ENCODE assay signal across 8 mouse cellular contexts in genomic region chr4:97773791-97774190, GRCm38 (mm10). TPM values are rescaled to one million over a fixed set of nuclear protein-coding genes. Genes with fewer than 3 reads are reported as not detected.
A peak's percentile ranks its signal among the peaks of the same experiment; 100 is the strongest.
DNase-seq lines count a peak whose midpoint lies in the region; ATAC-seq and TF ChIP-seq lines count a peak whose summit lies in the region.

No protein-coding gene starts in this region.

- no peak overlapping the region for H3K9ac ChIP-seq in kidney, embryonic 15.5 days
- no peak overlapping the region for H3K9ac ChIP-seq in intestine, postnatal 0 days (ENCODE audit: low read depth, low read length)

- H3ac ChIP-seq in myocyte (ENCODE audit: control insufficient read depth, insufficient read length) = no peak overlapping the region

- H3K27ac ChIP-seq in kidney, embryonic 15.5 days = peak overlapping the region; percentile 68
- peak overlapping the region; percentile 91; the same call in 1 of the 2 replicates for H3K27ac ChIP-seq in forebrain, embryonic 10.5 days
- H3K27ac ChIP-seq in intestine, postnatal 0 days (ENCODE audit: low read depth, low read length) = no peak overlapping the region; the same call in 1 of the 2 replicates

- H3K4me2 ChIP-seq in kidney, embryonic 15.5 days = peak overlapping the region; percentile 63
- peak overlapping the region; percentile 69 for H3K4me2 ChIP-seq in intestine, postnatal 0 days (replicated peaks; ENCODE audit: low read depth)
- peak overlapping the region; percentile 89 for H3K4me2 ChIP-seq in myocyte (ENCODE audit: low read depth)

- TF ChIP-seq POLR2A in myocyte (IDR thresholded peaks at IDR 0.05; ENCODE audit: insufficient read length, low read depth) = no peak

- no peak for ATAC-seq in kidney, embryonic 15.5 days (replicated peaks; ENCODE audit: low FRiP score)
- no peak for ATAC-seq in intestine, postnatal 0 days
- ATAC-seq in inflammation-experienced regulatory T-cells, adult 6 months = no peak

- 59% methylated on average over 2 of the region's 2 CpGs for WGBS in kidney, embryonic 15.5 days
- WGBS in forebrain, embryonic 10.5 days = 44% methylated on average over 2 of the region's 2 CpGs
- 74% methylated on average over 2 of the region's 2 CpGs for WGBS in intestine, postnatal 0 days

- no peak for DNase-seq in kidney, adult 18-20 months
- peak; percentile 11 for DNase-seq in forebrain, embryonic 10.5 days (ENCODE audit: extremely low spot score, low spot score)
- DNase-seq in MN1 (ENCODE audit: low spot score) = no peak
- DNase-seq in adrenal gland, postnatal 25 days = no peak

- peaks cover 47% of the 10 kb centered on the region for H3K4me1 ChIP-seq in kidney, embryonic 15.5 days
- H3K4me1 ChIP-seq in forebrain, embryonic 10.5 days = peaks cover 59% of the 10 kb centered on the region
- 0 out of 2 replicates have a peak, but pooled peaks cover 9% of the 10 kb centered on the region for H3K4me1 ChIP-seq in intestine, postnatal 0 days (replicated peaks; ENCODE audit: control insufficient read depth, insufficient read depth, low read length)

- H3K4me3 ChIP-seq in kidney, embryonic 15.5 days (replicated peaks) = peak overlapping the region; percentile 48; the same call in 1 of the 2 replicates
- peak overlapping the region; percentile 61 for H3K4me3 ChIP-seq in forebrain, embryonic 10.5 days
- H3K4me3 ChIP-seq in intestine, postnatal 0 days (ENCODE audit: low read depth, low read length) = peak overlapping the region; percentile 49; the same call in 1 of the 2 replicates
- no peak overlapping the region for H3K4me3 ChIP-seq in myocyte

- peaks cover 44% of the 10 kb centered on the region for H3K27me3 ChIP-seq in kidney, embryonic 15.5 days
- peaks cover 64% of the 10 kb centered on the region for H3K27me3 ChIP-seq in forebrain, embryonic 10.5 days (ENCODE audit: poor library complexity, severe bottlenecking)
- no peaks in the 10 kb centered on the region for H3K27me3 ChIP-seq in intestine, postnatal 0 days (replicated peaks; ENCODE audit: control insufficient read depth, insufficient read depth, low read length)
- H3K27me3 ChIP-seq in myocyte (ENCODE audit: control insufficient read depth, insufficient read depth, insufficient read length) = peaks cover 23% of the 10 kb centered on the region

- H3K36me3 ChIP-seq in kidney, embryonic 15.5 days = no peaks in the 10 kb centered on the region
- H3K36me3 ChIP-seq in forebrain, embryonic 10.5 days (replicated peaks) = no peaks in the 10 kb centered on the region
- no peaks in the 10 kb centered on the region for H3K36me3 ChIP-seq in intestine, postnatal 0 days (ENCODE audit: control insufficient read depth, insufficient read depth)
- no peaks in the 10 kb centered on the region for H3K36me3 ChIP-seq in myocyte (ENCODE audit: control insufficient read depth, insufficient read depth)

- no peaks in the 10 kb centered on the region for H3K9me3 ChIP-seq in kidney, embryonic 15.5 days (replicated peaks)
- H3K9me3 ChIP-seq in forebrain, embryonic 10.5 days = no peaks in the 10 kb centered on the region
- H3K9me3 ChIP-seq in intestine, postnatal 0 days (ENCODE audit: control insufficient read depth) = no peaks in the 10 kb centered on the region

- H3K79me2 ChIP-seq in myocyte (ENCODE audit: control insufficient read depth, insufficient read depth) = no peaks in the 10 kb centered on the region

- no peak for TF ChIP-seq CTCF in intestine, postnatal 0 days (IDR thresholded peaks at IDR 0.05; ENCODE audit: low read depth)

TF ChIP-seq in myocyte, 11 proteins besides CTCF, POLR2A, EP300 and RAD21:
- TF ChIP-seq TCF3 (IDR thresholded peaks at IDR 0.05; ENCODE audit: insufficient read length, low read depth) (no peak), MYOD1 (IDR thresholded peaks at IDR 0.05; ENCODE audit: control insufficient read depth in 1 of 3, insufficient read length in 2 of 3, low read depth in 2 of 3) (no peak), SRF (IDR thresholded peaks at IDR 0.05; ENCODE audit: control insufficient read depth, insufficient read length, low read depth) (no peak), MYOG (IDR thresholded peaks at IDR 0.05; ENCODE audit: control insufficient read depth in 1 of 3, insufficient read depth in 1 of 3, insufficient read length in 2 of 3, low read depth in 2 of 3) (no peak), POLR2AphosphoS2 (IDR thresholded peaks at IDR 0.05; ENCODE audit: insufficient read length, low read depth) (no peak), CEBPB (IDR thresholded peaks at IDR 0.05; ENCODE audit: insufficient read depth, poor library complexity, severe bottlenecking) (no peak), USF1 (IDR thresholded peaks at IDR 0.05; ENCODE audit: low read depth) (no peak), REST (IDR thresholded peaks at IDR 0.05; ENCODE audit: insufficient read depth, insufficient read length) (no peak)

RNA-seq across cellular contexts. Expression of gene Nfia, which starts 1.3 kb away (rescaled TPM):
- polyA plus RNA-seq in kidney, embryonic 15.5 days (2015; fragmentation: Nextera tagmentation; extraction: Ambion mirVana) = 26.8 and 29.3 TPM in 2 replicates
- polyA plus RNA-seq in forebrain, embryonic 10.5 days (2016; fragmentation: Nextera tagmentation; extraction: Ambion mirVana) = 10.9 and 17.6 TPM in 2 replicates
- 15.9 and 18.4 TPM in 2 replicates for polyA plus RNA-seq in intestine, postnatal 0 days (2015; fragmentation: Nextera tagmentation; extraction: Ambion mirVana)
- 0.25 TPM for polyA plus RNA-seq in myocyte (2012; fragmentation: generic; extraction: Trizol)
- 166 and 206 TPM in 2 replicates for total RNA-seq in adrenal gland, postnatal 25 days (2021)
- 10 to 100 TPM; 11.0 to 19.2 (median 15.7) TPM for polyA plus RNA-seq in inflammation-experienced regulatory T-cells, adult 6 months (2017; shearing (Covaris generic))

RNA-seq across cellular contexts. Expression of gene E130114P18Rik, which starts 4.1 kb away (rescaled TPM):
- 0.51 and 0.59 TPM in 2 replicates for polyA plus RNA-seq in kidney, embryonic 15.5 days (2015; fragmentation: Nextera tagmentation; extraction: Ambion mirVana)
- polyA plus RNA-seq in forebrain, embryonic 10.5 days (2016; fragmentation: Nextera tagmentation; extraction: Ambion mirVana) = 14.3 and 21.3 TPM in 2 replicates
- 1.3 and 1.6 TPM in 2 replicates for polyA plus RNA-seq in intestine, postnatal 0 days (2015; fragmentation: Nextera tagmentation; extraction: Ambion mirVana)
- not detected for polyA plus RNA-seq in myocyte (2012; fragmentation: generic; extraction: Trizol)
- 1.1 TPM in 1 of 2 replicates, not detected in the other for total RNA-seq in adrenal gland, postnatal 25 days (2021)
- polyA plus RNA-seq in inflammation-experienced regulatory T-cells, adult 6 months (2017; shearing (Covaris generic)) = not detected
